Mouse (Mus musculus) frontal cortex, postnatal 25 days (tissue): ENCODE results near the gene Kcnq2.

Experiments used
- DNase-seq, 2 experiments: peaks; one replicate each; pipeline ENCODE4 v3.0.0; 2022; ENCODE audit warnings: low spot score in 2 of 2

Kcnq2 gene

DNA sequence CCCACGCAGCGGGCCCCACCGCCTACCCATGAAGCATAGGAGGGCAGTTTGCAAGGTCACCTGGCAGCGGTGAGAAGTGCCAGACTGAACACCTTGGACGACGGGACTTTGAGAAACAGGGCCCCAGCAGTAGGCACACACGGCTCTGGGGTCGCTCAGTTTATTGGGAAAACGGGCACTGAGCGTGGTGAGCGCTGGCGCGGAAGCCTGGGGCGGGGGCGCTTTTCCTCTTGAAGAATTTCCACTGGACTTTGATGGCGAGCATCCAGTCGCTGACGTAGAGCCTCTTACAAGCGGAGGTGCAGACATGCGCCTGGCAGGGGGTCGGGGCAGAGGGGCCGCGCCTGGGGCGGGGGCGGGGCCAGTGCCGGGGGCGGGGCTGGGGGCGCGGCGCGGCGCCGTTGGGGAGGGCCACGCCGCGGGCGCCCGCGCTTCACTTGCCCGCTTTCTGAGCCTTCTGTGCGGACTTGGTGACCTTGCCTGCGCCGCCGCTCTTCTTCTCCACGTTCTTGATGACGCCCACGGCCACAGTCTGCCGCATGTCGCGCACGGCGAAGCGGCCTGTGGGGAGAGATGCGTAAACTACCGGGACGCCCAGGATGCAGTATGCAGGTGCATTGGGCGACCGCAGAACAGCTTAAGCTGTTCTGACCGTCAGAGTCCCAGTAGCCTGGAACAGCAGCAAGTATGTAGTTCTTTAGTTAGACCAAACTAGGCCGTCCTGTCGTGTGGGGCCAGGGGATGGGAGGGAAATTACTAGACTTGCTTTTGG lies 12.6 kb upstream of the Kcnq2 start:
- peak in 1 of 2 experiments; percentile 14 for DNase-seq

DNA sequence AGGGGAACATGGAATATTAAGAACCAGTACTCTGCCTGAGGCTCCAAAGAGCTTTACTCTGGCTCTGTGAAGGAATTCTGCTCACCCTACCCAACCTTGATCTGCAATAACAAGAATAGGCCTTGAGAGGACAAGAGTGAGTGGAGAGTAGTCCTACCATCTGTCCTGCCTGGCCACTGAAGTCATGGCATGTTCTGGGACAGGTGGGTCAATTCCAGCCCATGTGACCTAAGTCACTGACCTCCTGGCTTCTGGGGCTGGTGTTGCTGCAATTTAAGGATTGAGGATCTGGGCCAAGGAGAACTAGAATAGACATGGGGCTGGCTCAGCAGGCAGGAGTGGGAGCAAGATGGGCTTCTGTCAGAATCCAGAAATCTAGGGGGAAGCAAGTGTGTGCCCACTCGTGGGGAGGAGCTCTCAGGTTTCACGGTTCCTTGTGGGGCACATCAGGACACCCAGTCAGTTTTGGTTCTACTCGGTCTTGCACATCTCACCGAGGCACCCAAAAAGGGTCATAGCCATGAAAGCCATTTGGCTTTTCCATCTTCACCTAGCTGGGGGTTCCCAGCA lies 12.0 kb upstream of the Kcnq2 start:
- DNase-seq = no peak

DNA sequence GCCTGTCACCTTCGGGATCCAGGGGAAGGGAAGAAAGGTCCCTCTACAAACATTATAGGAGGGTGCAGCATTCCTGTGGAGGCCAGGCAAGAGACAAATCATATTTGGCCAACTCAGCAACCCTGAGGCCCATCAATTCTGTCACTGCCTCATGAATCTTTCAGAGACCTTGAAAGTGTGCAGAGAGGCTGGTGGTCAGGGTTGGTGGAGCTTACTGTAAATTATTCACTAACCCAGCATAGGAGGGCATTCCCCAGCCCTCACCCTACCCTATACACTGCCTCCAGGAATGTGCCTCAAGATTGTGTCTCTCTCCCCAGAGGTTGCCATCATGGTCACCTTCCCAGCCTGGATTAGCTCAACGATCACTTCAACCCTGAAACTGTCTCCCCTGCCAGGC lies 9.6 kb upstream of the Kcnq2 start:
- no peak for DNase-seq

DNA sequence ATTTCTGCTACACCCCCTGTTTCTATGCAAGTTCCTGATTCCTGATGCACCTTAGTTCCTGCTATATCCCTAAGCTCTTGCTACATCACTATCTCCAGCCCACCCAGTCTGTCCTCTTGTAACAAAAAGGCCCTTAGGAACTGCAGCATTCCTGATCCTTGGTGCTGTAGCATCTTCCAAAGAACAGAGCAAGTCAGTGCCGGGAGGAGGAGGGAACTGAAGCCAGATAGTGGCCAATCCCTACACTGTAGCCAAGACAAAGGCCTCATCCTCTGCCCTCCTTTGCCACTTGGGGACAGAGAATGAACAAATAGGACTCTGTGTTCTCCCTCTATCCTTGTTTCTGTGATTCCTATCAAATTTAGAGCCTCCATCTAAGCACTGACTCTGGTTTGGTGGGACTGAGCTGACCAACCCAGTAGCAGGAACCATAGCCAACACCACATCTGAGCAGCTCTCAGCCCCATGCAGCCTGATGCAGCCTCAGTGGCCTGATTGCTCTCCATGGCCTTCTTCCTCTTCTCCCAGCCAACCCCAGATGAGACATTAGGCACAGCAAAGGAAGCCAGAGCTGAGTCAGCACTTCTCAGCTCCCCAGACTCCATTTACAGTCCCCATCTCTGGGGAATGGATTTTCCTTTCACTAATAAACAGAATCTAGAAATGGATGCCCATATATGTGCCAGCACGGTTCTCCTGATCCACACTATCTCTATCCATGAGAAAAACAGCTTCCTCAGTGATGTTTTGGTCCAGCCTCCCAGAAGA lies 8.6 kb upstream of the Kcnq2 start:
- DNase-seq = no peak

DNA sequence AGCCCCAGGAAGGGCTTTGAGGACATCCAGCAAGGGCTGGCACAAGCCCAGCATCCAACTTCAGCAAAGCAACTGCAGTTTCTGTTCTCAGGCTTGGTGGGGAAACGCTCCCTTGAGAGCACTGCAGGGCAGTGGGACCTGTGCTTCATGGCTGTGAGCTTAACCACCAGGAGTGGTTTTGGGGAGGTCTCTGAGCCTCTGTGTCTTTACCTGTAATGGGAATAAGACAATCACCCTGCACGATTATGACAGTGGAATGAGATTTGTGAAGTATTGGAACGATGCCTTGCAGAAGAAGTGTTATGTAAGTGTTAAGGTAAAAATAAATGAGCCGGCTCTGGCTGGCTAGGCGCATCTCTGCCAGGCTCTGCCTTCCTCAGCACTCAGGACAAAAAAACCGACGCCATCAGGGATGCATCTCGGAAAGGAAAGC lies 7.6 kb upstream of the Kcnq2 start:
- DNase-seq = no peak

DNA sequence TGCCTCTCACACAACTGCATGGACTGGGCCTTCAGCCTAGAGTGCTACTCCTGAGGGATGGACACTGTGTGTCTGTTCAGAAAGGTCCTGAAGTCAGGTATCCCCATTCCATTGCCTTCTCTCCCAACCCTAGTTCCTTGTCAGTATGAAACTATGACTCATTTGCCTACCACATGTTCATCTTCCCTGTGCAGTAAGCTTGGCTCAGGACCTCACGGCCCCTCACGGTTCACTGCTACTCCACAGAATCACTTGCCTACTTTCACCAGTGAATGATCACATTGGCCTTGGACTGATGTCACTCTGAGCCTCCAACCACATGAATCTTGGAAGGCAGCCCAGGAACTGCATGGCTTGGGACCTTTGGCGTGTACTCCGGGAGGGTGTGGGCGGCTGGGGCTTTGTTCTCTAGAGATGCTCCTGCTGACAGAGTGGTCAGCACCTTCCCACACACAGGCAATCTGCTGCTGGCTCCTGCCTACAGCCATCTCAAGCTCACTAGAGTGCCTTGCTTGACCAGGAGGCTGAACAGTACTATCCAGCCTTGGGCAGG lies 4.6 kb upstream of the Kcnq2 start:
- no peak for DNase-seq

DNA sequence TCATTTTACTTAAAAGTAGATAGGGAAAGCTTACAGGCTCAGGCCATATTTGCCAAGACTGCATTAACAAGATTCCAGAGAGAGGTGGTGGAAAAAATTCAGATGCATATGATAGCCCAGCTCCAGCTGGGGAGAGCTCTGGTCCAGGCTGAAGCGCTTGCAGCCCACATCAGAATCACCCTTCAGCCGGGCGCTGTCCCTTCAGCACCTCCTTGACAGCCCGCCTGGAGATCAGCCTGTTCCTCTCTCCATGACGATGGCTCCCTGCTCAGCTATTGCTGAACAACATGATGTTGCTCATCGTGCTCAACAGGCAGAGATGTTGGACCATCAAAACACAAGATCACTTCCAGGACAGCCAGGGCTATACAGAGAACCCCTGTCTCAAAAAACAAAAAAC lies 1.8 kb upstream of the Kcnq2 start:
- DNase-seq = no peak

DNA sequence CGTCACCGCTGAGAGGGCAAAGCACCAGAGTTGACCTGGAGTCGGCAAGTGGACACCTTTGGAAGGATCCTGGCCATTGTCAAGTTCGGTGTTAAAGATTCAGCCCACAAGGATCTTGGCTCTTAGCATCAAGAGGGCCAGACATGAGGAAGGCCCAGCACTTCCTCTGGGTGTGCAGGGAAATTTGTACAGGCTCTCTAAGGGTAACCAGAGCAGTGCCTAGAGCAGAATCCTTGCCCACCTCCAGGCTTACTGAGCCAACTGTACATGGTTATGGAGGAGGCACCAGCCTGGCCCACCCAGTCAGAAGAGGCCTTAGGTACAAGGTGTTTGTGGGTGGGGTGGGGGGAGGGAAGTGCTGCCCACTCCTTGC lies 332 bp upstream of the Kcnq2 start:
- DNase-seq = no peak

DNA sequence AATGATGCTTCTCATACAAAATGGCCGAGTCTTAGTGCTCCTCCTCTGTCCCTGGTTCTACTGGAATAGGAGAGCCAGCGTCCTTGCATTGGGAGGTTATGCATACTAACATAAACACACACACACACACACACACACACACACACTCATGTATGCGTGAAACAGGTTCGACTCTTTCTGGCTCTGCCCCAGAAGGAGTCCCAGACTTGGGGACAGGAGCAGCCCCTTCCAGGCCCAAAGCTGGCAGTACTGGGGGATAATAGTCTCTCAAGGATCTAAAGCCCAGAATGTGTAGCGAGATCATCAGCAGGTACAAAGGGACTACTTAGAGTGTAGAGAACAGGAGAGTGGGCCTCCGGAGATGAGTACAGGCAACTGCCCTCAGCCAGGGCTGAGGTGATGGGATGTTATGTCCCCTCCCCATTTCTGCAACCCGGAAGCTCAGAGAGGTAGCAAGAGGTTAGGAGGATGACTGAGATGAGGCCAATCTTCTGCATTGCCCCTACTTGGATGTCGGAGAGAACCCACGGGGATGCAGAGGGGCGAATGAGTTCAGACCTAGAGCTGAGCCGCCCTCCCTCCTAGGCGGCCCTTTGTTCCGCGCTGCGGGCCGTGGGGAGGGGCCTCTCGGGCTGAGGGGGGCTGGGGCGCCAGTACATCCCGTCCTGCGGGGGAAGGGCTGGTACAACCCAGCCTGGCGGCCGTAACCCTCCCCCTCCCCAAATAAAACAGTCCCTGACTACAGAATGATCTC lies 1.1 kb downstream of the Kcnq2 start:
- DNase-seq = no peak

DNA sequence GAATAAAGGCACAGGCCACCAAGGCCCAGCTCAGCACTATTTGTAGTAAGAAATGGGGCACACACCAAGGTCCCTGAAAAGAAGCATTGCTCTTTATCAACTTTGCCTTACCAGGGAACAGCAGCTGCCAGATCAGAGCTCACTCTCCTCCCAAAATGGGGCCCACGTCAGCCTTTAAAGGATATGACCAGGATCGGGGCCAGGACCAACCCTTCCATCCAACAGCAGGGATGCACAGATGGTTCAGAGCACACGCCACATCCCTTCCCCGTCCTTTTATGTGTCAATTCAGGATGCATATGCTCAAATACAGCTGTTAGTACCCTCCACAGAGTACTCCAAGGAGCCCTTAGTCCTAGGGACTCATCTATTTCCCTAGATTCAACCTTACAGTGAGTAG lies 4.9 kb downstream of the Kcnq2 start:
- no peak for DNase-seq

DNA sequence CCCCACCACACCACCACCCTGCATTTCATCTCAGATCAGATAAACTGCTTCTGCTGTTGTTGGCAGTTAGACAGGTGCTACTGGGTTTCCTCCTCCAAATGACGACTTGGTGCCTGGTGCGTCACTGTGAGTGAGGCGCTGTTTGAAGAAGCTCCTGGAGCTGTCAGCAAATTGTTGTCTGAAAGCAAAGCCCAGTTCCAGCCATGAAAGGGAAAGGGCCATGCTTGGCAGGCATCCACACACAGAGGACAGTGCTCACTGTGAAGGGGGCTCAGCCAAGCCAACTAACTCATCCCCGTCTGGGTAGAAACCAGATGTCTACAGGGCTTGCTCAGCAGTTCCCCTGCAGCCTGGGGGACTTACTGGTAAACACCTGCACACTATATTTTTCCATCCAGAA lies 6.1 kb downstream of the Kcnq2 start:
- DNase-seq = no peak

DNA sequence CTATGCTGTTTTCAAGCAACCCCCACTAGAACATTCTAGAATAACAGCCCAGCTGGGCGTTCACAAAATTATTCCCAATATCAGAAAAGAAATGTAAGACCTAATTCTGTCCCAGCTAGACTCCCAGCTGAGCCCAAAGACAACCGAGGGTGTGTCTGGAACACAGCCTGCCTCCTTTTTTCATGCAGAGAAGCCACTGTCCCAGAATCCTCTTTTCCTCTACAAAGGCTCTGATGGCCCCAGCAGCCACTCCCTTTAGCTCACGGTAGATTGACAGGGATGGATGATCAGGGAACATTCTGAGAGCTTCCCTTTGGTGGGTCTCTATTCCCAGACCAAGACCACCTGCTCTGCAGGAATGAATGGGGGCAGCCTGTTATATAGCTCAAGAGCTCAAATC lies 7.3 kb downstream of the Kcnq2 start:
- no peak for DNase-seq

DNA sequence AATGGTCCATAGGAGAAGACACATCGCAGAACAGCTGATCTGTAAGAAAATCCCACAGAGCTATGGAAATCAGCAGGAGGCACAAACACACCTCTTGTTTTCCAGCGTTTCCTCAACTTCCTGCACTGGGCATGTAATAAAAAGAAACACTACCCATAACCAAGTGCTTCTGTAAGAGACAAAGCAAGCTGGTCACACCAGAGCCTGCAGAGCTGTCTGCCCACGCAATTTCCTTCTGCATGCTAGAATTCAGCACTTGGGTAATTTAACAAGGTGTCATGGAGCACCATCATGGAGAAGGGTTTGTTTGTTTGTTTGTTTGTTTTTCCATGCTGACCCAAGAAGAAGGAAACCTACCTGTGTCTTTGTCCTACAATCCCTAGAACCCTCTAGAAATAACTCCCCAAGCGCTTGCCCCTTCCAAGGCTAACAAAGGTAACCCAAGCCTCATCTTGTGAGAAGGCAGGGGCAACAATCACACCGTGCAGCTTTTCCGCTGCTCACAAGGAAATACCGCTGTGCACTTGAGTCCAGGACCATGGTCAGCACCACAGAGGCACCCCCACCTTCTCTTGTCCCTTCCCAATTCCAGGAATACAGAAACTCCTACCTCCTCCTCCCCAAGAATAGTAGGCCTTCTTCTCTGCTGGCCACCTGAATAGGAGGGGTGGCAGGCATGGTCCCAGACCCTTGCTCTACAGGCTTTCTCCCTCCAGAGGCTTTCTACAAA lies 9.2 kb downstream of the Kcnq2 start:
- DNase-seq = no peak

DNA sequence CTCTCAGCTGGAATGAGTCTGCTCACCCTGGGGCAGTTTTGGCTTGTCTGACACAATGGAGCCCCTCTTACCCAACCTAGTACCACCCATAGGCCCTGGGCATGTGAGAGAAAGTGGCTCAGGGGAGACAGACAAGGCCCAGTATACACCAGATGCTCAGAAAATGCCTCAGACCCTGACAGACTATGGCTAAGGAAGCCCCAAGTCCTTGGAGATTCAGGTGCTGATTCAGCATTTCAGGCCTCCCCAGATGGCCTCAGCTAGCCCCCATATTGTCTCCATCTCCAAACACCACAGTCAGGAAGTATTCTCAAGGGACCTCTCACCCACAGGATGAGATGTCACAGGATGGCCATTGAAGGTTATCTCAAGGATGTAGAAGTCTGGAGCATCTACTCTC lies 12.5 kb downstream of the Kcnq2 start:
- DNase-seq = no peak

DNA sequence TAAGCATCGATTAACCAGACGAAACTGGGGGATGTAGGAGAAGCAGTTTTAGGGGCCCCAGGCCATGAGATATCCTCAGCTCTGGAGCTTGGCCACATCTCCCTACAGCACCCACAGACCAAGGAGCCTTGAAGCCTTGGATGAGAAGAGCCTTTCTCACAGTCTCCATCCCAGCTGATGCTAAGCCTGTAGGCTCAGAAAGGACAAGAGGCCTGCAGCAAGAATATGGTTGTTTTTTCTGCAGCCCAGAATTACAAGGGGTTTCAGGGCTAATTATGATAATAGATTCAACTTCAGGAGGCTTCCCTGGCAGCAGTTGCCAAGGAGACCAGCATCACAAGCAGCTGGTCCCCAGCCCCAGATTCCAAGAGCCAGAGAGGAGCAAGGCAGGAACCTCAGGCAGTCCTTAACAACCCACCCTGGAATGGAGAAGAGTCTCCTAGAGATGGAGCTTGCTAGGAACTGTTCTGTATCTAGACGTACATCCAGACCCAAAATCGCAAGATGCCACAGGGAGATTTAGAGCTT lies 14.1 kb downstream of the Kcnq2 start:
- no peak for DNase-seq

DNA sequence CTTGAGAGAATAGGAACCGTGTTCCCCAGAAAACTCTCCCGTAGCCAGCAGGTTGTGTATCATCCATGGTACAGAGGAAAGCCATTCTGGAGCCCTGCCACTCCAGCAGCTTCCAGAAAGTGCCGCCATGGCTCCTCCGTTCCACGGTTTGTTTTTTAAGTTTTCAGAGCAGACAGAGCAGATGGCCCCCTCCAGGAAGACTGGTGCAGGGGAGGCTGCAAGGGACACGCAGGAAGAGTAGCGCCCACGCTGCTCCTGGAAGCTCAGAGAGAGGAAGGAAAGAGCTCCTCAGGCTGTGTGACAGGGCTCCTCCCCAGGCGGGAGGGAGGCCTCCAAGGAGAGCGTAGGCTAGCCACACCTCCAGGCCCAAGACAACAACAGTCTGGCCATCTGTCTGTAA lies 15.1 kb downstream of the Kcnq2 start:
- peak; percentile 60 to 69 for DNase-seq

DNA sequence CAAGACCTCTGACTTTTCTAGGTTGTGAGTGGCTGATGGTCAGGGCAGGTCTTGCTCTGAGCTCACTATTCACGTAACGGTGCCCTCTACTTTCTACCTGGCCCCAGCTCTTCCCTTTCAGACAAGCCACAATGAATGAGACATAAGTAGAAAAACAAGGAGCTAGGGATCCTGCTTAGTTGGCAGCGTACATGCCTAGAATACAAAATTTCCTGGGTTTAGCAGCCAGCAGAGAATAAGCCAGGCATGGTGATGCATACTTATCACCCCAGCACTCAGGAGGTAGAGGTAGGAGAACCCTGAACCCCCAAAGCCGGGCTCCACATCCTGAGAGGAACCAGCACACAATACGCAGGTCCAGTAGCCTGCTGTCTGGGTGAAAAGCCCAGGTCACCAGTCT lies 18.7 kb downstream of the Kcnq2 start:
- no peak for DNase-seq

DNA sequence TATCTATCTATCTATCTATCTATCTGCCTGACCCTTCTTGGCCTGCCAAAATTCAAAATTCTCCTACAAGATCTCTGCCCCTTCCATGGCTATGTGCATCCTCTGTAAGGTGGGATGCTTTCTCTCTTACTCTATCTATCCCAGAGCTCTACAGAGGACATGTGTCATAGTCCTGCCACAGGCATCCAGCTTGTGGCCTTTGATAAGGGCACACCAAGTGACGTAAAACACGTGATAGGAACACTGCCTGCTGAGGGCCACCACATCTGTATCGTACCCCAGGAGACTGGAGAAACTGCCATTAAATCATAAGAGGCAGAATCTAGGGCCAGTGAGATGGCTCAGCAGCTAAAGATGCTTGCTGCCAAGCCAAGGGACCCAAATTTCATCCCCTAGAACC lies 19.7 kb downstream of the Kcnq2 start:
- no peak for DNase-seq

DNA sequence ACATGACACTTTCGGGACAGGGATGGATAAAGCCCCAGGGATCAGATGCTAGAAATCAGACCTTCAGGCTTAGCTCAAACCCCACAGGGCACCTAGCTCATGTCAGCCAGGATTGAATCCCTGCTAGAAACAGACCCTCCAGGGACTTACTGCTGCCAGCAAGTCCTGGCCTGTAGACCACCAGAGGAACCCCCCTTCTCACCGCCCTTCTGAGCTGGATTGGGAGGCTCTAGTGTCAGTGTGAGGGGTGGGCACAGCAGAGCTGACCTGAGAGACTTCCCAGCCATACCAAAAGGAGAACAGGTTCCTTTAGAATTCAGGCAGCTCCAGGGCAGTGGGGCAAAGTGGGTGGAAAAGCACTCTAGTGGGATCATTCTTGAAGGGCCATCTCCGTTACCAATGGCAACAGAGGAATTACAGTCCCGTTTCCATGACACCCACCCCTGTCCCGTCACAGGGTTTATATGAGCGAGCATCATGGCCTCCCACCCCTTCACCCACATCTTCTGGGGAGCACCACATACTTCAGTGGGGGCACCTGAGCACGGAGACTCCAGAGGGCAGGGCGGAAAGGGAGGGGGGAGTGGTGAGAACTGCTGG lies 21.2 kb downstream of the Kcnq2 start:
- DNase-seq = no peak

DNA sequence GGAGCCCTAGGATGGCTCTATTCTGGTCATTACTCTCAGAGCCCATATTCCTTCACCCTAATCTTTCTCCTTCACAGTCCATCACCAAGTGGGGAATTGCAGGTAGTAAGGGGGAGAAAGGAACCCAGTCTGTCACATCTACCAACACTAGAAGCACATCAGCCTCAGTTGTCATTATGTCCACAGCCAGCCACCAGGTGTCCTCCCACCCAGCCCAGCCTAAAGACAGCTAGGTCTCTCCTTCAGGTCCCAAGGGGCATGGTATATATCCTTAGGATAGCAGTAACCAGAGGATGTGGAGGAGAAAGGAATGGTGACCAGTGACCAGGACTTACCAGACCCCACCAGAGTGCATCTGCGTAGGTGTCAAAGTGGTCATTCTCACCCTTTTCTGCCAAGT lies 23.4 kb downstream of the Kcnq2 start:
- no peak for DNase-seq

DNA sequence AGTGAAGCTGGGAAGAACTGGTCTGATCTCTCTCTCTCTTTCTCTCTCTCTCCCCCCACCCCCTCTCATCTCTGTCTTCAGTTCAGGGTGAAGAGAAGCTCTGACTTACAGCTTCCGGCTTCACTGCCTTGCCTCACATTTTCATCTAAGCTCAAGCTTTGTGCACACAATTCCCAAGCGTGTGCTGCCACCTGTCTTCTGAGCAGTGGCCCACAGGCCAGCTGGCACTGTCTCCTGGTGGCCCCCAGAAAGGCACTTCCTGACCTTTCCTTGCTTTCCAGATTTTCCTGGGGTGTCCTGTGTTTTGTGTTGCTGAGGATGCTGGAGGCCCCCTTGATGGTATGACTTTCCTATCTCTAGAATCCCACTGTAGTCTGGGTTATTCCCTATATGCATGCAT lies 31.0 kb downstream of the Kcnq2 start:
- DNase-seq = no peak
